Mouse (Mus musculus): Measurements from ENCODE around the gene Ager. TPM values are rescaled to one million over a fixed set of nuclear protein-coding genes. Genes with fewer than 3 reads are reported as not detected.

The Ager gene
- 1.1 and 1.4 TPM in 2 replicates for polyA plus RNA-seq (2014; fragmentation: Nextera tagmentation; extraction: Ambion mirVana)

DNA sequence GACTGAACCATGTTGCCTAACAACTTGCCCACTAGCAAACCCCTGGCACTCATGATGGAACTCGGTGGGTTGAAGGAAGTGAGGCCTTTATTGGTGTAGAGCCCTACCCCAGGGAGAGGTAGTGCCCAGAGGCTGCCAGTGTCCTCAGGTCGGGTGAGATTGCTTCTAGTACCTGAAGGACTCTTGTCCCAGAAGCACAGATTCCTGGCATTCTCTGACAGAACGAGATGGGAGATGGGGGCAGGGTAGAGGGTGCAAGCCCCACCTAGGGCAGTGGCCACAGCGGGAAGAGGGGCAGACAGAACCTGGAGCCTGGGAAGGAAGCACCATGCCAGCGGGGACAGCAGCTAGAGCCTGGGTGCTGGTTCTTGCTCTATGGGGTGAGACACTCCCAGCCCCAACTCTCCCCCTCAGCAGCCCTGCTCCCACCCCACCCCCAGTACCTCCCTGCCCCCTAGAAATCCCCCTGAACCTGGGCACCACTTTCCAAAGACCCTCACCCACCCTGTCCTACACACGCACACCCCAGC lies at the start of gene Ager:
Gene Ager (plus strand): TSS at position 297 of the 530 bp plus-strand sequence.
- 32% methylated on average over 6 of the region's 6 CpGs for WGBS
- DNase-seq (ENCODE audit: low spot score) (no peak), ATAC-seq (ENCODE audit: low FRiP score) (no peak)
- no peaks in the 10 kb centered on the region for H3K27me3 ChIP-seq (ENCODE audit: control insufficient read depth, insufficient read depth, low read length)
- H3K4me1 ChIP-seq (replicated peaks; ENCODE audit: control insufficient read depth, insufficient read depth, low read length), result peaks cover 28% of the 10 kb centered on the region
- H3K4me2 ChIP-seq (replicated peaks), result no peak within 1 kb of the TSS
- peaks cover 31% of the 10 kb centered on the region for H3K36me3 ChIP-seq (replicated peaks; ENCODE audit: control insufficient read depth, insufficient read depth)
- no peak within 1 kb of the TSS for H3K27ac ChIP-seq
- H3K9ac ChIP-seq, result no peak within 1 kb of the TSS
- no peak within 1 kb of the TSS for H3K4me3 ChIP-seq (replicated peaks; ENCODE audit: low read length)
- H3K9me3 ChIP-seq (ENCODE audit: control insufficient read depth, low read length), result no peaks in the 10 kb centered on the region

DNA sequence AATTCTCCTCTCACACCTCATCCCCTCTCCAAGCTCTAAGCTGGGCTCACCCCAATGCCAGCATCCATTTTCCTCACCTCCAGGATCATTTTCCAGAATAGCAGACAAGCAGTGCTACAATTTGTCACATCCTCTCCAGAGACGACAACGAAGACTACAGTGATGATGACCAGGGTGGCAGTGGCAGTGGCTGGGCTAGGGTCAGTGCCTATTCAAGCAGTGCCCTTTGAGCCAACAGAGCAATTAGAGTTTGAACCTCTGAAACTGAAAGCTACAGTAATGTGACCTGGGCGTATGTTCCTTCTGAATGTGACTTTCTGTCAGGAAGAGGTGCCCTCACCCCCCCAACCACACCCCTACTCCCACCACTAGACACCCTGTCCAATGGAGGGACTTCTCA lies 48.5 kb upstream of the Ager start:
- H3K4me2 ChIP-seq (replicated peaks), result no peak overlapping the region
- no peaks in the 10 kb centered on the region for H3K36me3 ChIP-seq (replicated peaks; ENCODE audit: control insufficient read depth, insufficient read depth)
- 91% methylated on average over 3 of the region's 3 CpGs for WGBS
- H3K9me3 ChIP-seq (ENCODE audit: control insufficient read depth, low read length), result no peaks in the 10 kb centered on the region
- no peaks in the 10 kb centered on the region for H3K4me1 ChIP-seq (replicated peaks; ENCODE audit: control insufficient read depth, insufficient read depth, low read length)
- no peak overlapping the region for H3K27ac ChIP-seq
- no peak overlapping the region for H3K4me3 ChIP-seq (replicated peaks; ENCODE audit: low read length)
- ATAC-seq (ENCODE audit: low FRiP score), result no peak
- no peak for DNase-seq (ENCODE audit: low spot score)
- H3K9ac ChIP-seq, result no peak overlapping the region
- no peaks in the 10 kb centered on the region for H3K27me3 ChIP-seq (ENCODE audit: control insufficient read depth, insufficient read depth, low read length)

DNA sequence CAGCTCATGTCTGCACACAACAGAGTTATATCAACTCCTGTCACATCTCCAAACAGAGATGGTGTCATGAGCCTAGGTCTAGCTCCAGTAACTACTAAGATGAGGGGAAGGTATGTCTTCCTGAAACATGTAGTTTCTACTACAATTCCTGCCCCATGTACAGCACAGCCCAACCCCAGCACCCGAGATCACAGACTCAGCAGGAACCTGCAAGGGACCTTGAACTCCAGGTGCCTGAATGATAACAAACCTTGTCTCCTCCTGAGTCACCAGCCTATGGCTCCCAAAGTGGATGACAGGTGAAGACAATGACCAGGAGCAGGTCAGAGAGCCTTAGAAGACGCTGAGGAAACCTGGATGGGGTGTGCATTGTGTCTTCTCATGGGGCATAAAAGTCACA lies 47.8 kb upstream of the Ager start:
- DNase-seq (ENCODE audit: low spot score) (no peak), ATAC-seq (ENCODE audit: low FRiP score) (no peak)
- Histone ChIP-seq H3K27me3 (ENCODE audit: control insufficient read depth, insufficient read depth, low read length) (no peaks in the 10 kb centered on the region), H3K4me3 (replicated peaks; ENCODE audit: low read length) (no peak overlapping the region), H3K27ac (no peak overlapping the region), H3K4me1 (replicated peaks; ENCODE audit: control insufficient read depth, insufficient read depth, low read length) (no peaks in the 10 kb centered on the region), H3K4me2 (replicated peaks) (no peak overlapping the region), H3K9me3 (ENCODE audit: control insufficient read depth, low read length) (no peaks in the 10 kb centered on the region), H3K9ac (no peak overlapping the region), H3K36me3 (replicated peaks; ENCODE audit: control insufficient read depth, insufficient read depth) (no peaks in the 10 kb centered on the region)
- 81% methylated on average over 2 of the region's 2 CpGs for WGBS

DNA sequence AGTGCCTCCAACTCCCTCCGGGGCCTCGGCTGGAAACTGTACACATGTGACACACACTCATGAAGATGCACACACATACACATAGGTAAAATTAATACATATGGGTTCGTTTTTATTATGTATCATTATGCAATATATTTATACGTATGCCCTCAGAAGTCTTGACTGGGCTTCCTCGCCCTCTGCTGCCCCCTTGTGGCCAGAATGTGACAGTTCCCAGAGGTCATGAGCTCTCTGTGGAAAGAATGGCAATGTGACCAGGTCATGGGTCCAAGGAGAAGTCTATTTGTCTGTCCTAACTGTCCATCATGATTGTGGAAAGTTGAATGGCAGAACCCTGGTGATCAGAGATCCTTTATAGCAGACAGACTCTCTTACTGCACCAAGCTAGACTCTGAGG lies 42.2 kb upstream of the Ager start:
- DNase-seq (ENCODE audit: low spot score) (peak; percentile 70), ATAC-seq (ENCODE audit: low FRiP score) (no peak)
- no peaks in the 10 kb centered on the region for H3K9me3 ChIP-seq (ENCODE audit: control insufficient read depth, low read length)
- WGBS, result 21% methylated on average over 5 of the region's 5 CpGs
- no peak overlapping the region for H3K4me3 ChIP-seq (replicated peaks; ENCODE audit: low read length)
- H3K4me2 ChIP-seq (replicated peaks), result no peak overlapping the region
- H3K36me3 ChIP-seq (replicated peaks; ENCODE audit: control insufficient read depth, insufficient read depth), result no peaks in the 10 kb centered on the region
- no peak overlapping the region for H3K9ac ChIP-seq
- H3K27ac ChIP-seq, result no peak overlapping the region
- no peaks in the 10 kb centered on the region for H3K4me1 ChIP-seq (replicated peaks; ENCODE audit: control insufficient read depth, insufficient read depth, low read length)
- H3K27me3 ChIP-seq (ENCODE audit: control insufficient read depth, insufficient read depth, low read length), result no peaks in the 10 kb centered on the region

DNA sequence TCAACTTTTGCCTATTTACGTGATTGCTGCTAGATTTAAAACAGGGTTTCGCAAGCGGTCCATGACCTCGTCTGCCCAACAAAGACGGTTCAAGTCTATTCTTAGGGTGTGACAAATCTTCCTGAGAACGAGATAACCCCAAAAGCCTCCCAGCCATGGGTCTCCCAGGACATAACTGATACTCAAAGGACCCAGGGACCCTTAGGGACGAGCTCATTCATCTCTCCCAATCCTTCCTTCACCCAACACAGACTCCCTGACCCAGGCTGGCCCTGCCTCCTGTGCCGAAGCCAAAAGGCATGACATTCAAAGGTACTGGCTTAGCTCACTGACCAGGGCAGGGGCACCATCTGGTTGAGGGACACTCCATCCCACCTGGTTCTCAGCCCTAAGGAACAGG lies 41.3 kb upstream of the Ager start:
- DNase-seq (ENCODE audit: low spot score), result no peak

DNA sequence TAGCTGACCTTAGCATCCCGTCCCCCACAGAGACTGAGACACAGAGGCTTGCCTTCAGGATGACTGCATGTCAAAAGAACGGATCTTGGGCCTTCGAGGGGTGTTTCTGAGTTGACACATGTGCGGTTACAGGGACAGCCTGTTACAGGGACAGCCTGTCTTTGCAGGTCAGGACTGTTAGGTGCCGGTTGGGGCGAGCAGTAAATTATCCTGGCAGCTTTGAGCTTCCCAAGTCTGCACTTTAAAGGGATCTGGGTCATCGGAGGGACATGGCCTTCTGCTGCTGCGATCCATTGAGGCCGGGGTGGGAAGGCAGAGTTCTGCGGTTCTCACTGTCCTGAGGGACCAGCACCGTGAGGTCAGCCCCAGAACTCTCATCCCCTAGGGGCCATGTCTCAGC lies 40.3 kb upstream of the Ager start:
- no peak overlapping the region for H3K4me2 ChIP-seq (replicated peaks)
- H3K9me3 ChIP-seq (ENCODE audit: control insufficient read depth, low read length), result no peaks in the 10 kb centered on the region
- no peaks in the 10 kb centered on the region for H3K4me1 ChIP-seq (replicated peaks; ENCODE audit: control insufficient read depth, insufficient read depth, low read length)
- no peak overlapping the region for H3K27ac ChIP-seq
- H3K9ac ChIP-seq, result no peak overlapping the region
- WGBS, result 81% methylated on average over 11 of the region's 11 CpGs
- no peaks in the 10 kb centered on the region for H3K27me3 ChIP-seq (ENCODE audit: control insufficient read depth, insufficient read depth, low read length)
- DNase-seq (ENCODE audit: low spot score) (no peak), ATAC-seq (ENCODE audit: low FRiP score) (no peak)
- H3K4me3 ChIP-seq (replicated peaks; ENCODE audit: low read length), result no peak overlapping the region
- no peaks in the 10 kb centered on the region for H3K36me3 ChIP-seq (replicated peaks; ENCODE audit: control insufficient read depth, insufficient read depth)

More for the DNA sequence above, 41.3 kb upstream of the Ager start:
- ATAC-seq (ENCODE audit: low FRiP score), result no peak
- H3K27me3 ChIP-seq (ENCODE audit: control insufficient read depth, insufficient read depth, low read length), result no peaks in the 10 kb centered on the region
- H3K4me3 ChIP-seq (replicated peaks; ENCODE audit: low read length), result no peak overlapping the region
- no peak overlapping the region for H3K9ac ChIP-seq
- no peaks in the 10 kb centered on the region for H3K36me3 ChIP-seq (replicated peaks; ENCODE audit: control insufficient read depth, insufficient read depth)
- no peaks in the 10 kb centered on the region for H3K4me1 ChIP-seq (replicated peaks; ENCODE audit: control insufficient read depth, insufficient read depth, low read length)
- WGBS, result 88% methylated on average over 8 of the region's 8 CpGs
- H3K9me3 ChIP-seq (ENCODE audit: control insufficient read depth, low read length), result no peaks in the 10 kb centered on the region
- no peak overlapping the region for H3K4me2 ChIP-seq (replicated peaks)
- no peak overlapping the region for H3K27ac ChIP-seq

DNA sequence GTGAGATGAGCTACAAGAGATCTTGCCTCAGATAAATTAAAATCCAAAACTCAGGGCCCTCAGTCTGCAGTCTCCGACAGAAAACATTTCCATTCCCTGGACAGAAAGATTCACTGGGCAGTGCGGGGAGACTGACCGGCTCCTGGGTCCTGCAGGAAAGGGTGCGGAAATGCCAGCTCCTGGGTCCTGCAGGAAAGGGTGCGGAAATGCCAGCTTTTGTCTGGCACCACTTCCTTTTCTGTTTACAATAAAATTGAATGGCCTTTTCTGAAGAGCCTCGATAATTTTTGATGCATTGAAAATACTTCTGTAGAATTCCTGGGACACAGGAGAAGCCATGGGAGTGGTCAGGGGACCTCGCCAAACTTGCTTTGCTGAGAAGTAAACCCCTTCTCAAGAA lies 38.5 kb upstream of the Ager start:
- no peak overlapping the region for H3K27ac ChIP-seq
- H3K36me3 ChIP-seq (replicated peaks; ENCODE audit: control insufficient read depth, insufficient read depth), result no peaks in the 10 kb centered on the region

DNA sequence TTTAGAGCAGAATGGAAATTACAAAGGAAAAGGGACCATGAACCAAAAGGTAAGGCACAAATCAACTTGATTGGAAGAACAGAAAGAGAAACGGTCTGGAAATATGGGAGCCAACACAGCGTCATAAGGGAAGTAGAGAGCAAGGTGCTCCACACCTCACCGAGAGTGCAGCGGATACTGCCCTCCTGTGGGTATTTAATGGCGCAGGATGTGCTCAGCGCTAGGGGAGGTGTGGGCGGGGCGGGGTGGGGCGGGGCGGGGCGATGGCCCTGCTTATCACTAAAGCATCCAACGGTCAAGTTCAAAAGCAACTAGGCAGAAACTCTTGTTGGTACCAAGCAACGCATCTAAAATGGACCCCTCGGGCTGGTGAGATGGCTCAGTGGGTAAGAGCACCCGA lies 37.8 kb upstream of the Ager start:
- Histone ChIP-seq H3K9me3 (ENCODE audit: control insufficient read depth, low read length) (no peaks in the 10 kb centered on the region), H3K27ac (no peak overlapping the region), H3K4me3 (replicated peaks; ENCODE audit: low read length) (no peak overlapping the region), H3K9ac (no peak overlapping the region), H3K4me2 (replicated peaks) (no peak overlapping the region), H3K36me3 (replicated peaks; ENCODE audit: control insufficient read depth, insufficient read depth) (no peaks in the 10 kb centered on the region), H3K4me1 (replicated peaks; ENCODE audit: control insufficient read depth, insufficient read depth, low read length) (no peaks in the 10 kb centered on the region), H3K27me3 (ENCODE audit: control insufficient read depth, insufficient read depth, low read length) (no peaks in the 10 kb centered on the region)
- DNase-seq (ENCODE audit: low spot score) (no peak), ATAC-seq (ENCODE audit: low FRiP score) (no peak)
- WGBS, result 25% methylated on average over 15 of the region's 15 CpGs

More for the DNA sequence above, 38.5 kb upstream of the Ager start:
- H3K4me3 ChIP-seq (replicated peaks; ENCODE audit: low read length), result no peak overlapping the region
- no peaks in the 10 kb centered on the region for H3K27me3 ChIP-seq (ENCODE audit: control insufficient read depth, insufficient read depth, low read length)
- 90% methylated on average over 7 of the region's 7 CpGs for WGBS
- no peak for DNase-seq (ENCODE audit: low spot score)
- H3K9me3 ChIP-seq (ENCODE audit: control insufficient read depth, low read length), result no peaks in the 10 kb centered on the region
- no peak overlapping the region for H3K4me2 ChIP-seq (replicated peaks)
- no peak for ATAC-seq (ENCODE audit: low FRiP score)
- no peaks in the 10 kb centered on the region for H3K4me1 ChIP-seq (replicated peaks; ENCODE audit: control insufficient read depth, insufficient read depth, low read length)
- H3K9ac ChIP-seq, result no peak overlapping the region

DNA sequence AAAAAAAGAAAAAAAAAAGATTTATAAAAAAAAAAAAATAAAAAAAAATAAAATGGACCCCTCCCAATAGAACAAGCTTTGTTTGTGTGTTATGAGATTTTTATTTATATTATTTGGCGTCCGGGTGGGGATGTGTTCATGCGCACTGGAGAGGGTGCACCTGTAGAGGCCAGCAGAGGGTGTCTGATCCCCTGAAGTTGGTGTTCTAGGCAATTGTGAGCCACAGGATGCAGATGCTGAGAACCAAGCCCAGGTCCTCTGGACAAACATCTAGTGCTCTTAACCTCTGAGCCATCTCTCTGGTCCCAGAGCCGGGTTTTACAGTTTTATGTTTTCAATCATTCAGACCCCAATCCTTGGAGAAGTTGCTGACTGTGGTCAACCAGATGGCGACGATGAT lies 37.2 kb upstream of the Ager start:
- Histone ChIP-seq H3K27me3 (ENCODE audit: control insufficient read depth, insufficient read depth, low read length) (no peaks in the 10 kb centered on the region), H3K4me1 (replicated peaks; ENCODE audit: control insufficient read depth, insufficient read depth, low read length) (no peaks in the 10 kb centered on the region), H3K27ac (no peak overlapping the region), H3K36me3 (replicated peaks; ENCODE audit: control insufficient read depth, insufficient read depth) (no peaks in the 10 kb centered on the region), H3K9ac (no peak overlapping the region), H3K4me2 (replicated peaks) (no peak overlapping the region), H3K9me3 (ENCODE audit: control insufficient read depth, low read length) (no peaks in the 10 kb centered on the region), H3K4me3 (replicated peaks; ENCODE audit: low read length) (no peak overlapping the region)
- DNase-seq (ENCODE audit: low spot score), result no peak
- ATAC-seq (ENCODE audit: low FRiP score), result no peak
- WGBS, result 92% methylated on average over 6 of the region's 6 CpGs

DNA sequence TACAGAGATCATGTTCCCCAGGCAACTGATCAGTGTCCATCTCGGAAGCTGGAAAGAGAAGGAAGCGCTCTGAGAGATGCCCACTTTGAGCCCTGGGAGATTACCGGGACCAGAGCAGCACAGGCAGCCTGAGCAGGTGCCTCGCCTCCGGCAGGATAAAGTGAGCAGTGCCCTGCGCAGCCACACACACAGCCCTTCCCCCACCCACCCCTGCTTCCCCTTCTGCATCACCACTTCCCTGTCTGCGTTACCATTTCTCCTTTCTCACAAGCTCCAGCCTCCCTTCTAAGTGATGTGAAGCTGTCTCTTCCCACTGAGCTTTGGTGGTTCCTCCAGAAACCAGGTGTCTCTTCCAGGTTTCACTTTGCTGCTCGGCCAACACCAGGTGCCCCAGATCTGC lies 36.5 kb upstream of the Ager start:
- Histone ChIP-seq H3K27me3 (ENCODE audit: control insufficient read depth, insufficient read depth, low read length) (no peaks in the 10 kb centered on the region), H3K36me3 (replicated peaks; ENCODE audit: control insufficient read depth, insufficient read depth) (no peaks in the 10 kb centered on the region), H3K4me3 (replicated peaks; ENCODE audit: low read length) (no peak overlapping the region), H3K27ac (no peak overlapping the region; the same call in 1 of the 2 replicates), H3K9ac (no peak overlapping the region), H3K9me3 (ENCODE audit: control insufficient read depth, low read length) (no peaks in the 10 kb centered on the region), H3K4me2 (replicated peaks) (no peak overlapping the region), H3K4me1 (replicated peaks; ENCODE audit: control insufficient read depth, insufficient read depth, low read length) (no peaks in the 10 kb centered on the region)
- no peak for ATAC-seq (ENCODE audit: low FRiP score)
- 45% methylated on average over 8 of the region's 8 CpGs for WGBS
- no peak for DNase-seq (ENCODE audit: low spot score)
